Mouse (Mus musculus) ES-E14 (cell line): Measurements from ENCODE around the gene Echs1. TPM values are rescaled to one million over a fixed set of nuclear protein-coding genes. Genes with fewer than 3 reads are reported as not detected.

Experiments used
- DNase-seq: peaks from one replicate; pipeline ENCODE4 v3.0.0-alpha.2; 2013; ENCODE audit warnings: low read depth, low spot score
- H3K27ac ChIP-seq: 2 replicates; pipeline ENCODE4 v1.5.1; 2012; ENCODE audit warnings: low read depth, mild to moderate bottlenecking, low read length, moderate library complexity, mixed read lengths; ENCODE audit not compliant: poor library complexity, insufficient read depth, severe bottlenecking
- H3K36me3 ChIP-seq: 2 replicates; pipeline ENCODE4 v1.6.1; 2012; ENCODE audit warnings: mild to moderate bottlenecking, low read length, moderate library complexity, mixed read lengths; ENCODE audit not compliant: control insufficient read depth, poor library complexity, insufficient read depth, severe bottlenecking
- H3K4me1 ChIP-seq, 2 experiments: fragments of 150-350 bp in 1 of 2; sonication (generic) in 1 of 2; 2 replicates each; pipeline ENCODE4 v1.6.1; 2012; ENCODE audit warnings: low read length in 2 of 2, mild to moderate bottlenecking in 1 of 2, mixed read lengths in 1 of 2; ENCODE audit not compliant: control insufficient read depth in 2 of 2, insufficient read depth in 2 of 2, poor library complexity in 1 of 2
- H3K4me3 ChIP-seq, 2 experiments: fragments of 150-350 bp in 1 of 2; sonication (generic) in 1 of 2; 2 replicates each; pipeline ENCODE4 v1.5.1; 2012; ENCODE audit warnings: low read length in 2 of 2, low read depth in 1 of 2, mild to moderate bottlenecking in 1 of 2, mixed read lengths in 1 of 2; ENCODE audit not compliant: insufficient read depth in 1 of 2, poor library complexity in 1 of 2, severe bottlenecking in 1 of 2
- H3K9ac ChIP-seq: 2 replicates; pipeline ENCODE4 v1.6.1; 2012; ENCODE audit warnings: low read depth, mild to moderate bottlenecking, low read length, mixed read lengths; ENCODE audit not compliant: poor library complexity, insufficient read depth, severe bottlenecking
- H3K9me3 ChIP-seq: fragments of 150-350 bp; sonication (generic); 2 replicates; pipeline ENCODE4 v1.6.1; 2012; ENCODE audit warnings: low read depth, mild to moderate bottlenecking, low read length; ENCODE audit not compliant: control insufficient read depth, insufficient read depth
- CHD2 ChIP-seq: IDR thresholded peaks from 2 replicates; pipeline ENCODE4 v1.6.1; 2014; ENCODE audit warnings: mild to moderate bottlenecking, low read depth, low read length, inconsistent platforms
- HCFC1 ChIP-seq: IDR thresholded peaks from 2 replicates; pipeline ENCODE4 v1.6.1; 2012; ENCODE audit warnings: low read length, inconsistent platforms, borderline replicate concordance; ENCODE audit not compliant: insufficient read depth
- MAFK ChIP-seq: IDR thresholded peaks from 2 replicates; pipeline ENCODE4 v1.6.1; 2014; ENCODE audit warnings: mild to moderate bottlenecking, low read depth, low read length, inconsistent platforms; ENCODE audit not compliant: insufficient read depth
- ZC3H11A ChIP-seq: IDR thresholded peaks from 2 replicates; pipeline ENCODE4 v1.6.1; 2012; ENCODE audit warnings: low read depth, mild to moderate bottlenecking, inconsistent platforms, low read length, borderline replicate concordance
- ZNF384 ChIP-seq: IDR thresholded peaks from 2 replicates; pipeline ENCODE4 v1.6.1; 2012; ENCODE audit warnings: low read depth, low read length, inconsistent platforms
- in situ Hi-C, 2 experiments: fragments of 600-800 bp; cut with MboI; formaldehyde crosslinking; loops; one replicate each; pipeline ENCODE4 v1.15.1; 2025; ENCODE audit warnings: low sequenced_read_pairs in 2 of 2, inconsistent platforms in 1 of 2; ENCODE audit not compliant: unreplicated experiment in 2 of 2
- total RNA-seq: library from RNA; depleted of rRNA; stranded (reverse); fragments of 300-350 nt; gene quantifications from 2 replicates; pipeline ENCODE4 v1.2.3, GENCODE M21; 2012

Echs1 gene
- total RNA-seq, 1 experiment = 47.0 TPM

DNA sequence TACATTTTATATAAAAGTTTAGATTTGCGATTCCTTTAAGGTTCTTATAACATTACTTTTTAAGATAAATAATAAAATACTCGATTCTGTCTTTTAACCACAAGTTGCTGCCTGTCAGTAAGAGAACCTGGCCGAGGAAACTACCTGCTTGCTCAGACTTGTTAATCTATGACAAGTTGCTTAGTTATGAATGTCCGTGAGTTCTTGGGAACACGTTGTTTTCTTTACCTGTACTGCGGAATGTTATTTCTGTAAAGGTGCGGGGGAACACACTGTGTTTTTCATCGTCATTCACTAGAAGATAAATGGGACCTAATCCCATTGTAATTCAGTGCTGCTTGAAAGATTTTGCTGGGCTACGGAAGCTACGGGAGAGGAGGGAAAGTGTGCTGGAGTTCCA, 25.7 kb downstream of the Echs1 start:
- no peak overlapping the region for H3K4me3 ChIP-seq
- no peak overlapping the region for H3K27ac ChIP-seq
- no peak overlapping the region for H3K9ac ChIP-seq
- DNase-seq = no peak
- in situ Hi-C loops = no loop called here
- peaks cover 0 to 2% of the 10 kb centered on the region in 2 experiments; a peak in 1 of 4 replicates for H3K4me1 ChIP-seq
- H3K9me3 ChIP-seq = no peaks in the 10 kb centered on the region
- TF ChIP-seq ZC3H11A (no peak), ZNF384 (no peak), HCFC1 (no peak), MAFK (no peak), CHD2 (no peak)
- no peaks in the 10 kb centered on the region for H3K36me3 ChIP-seq

DNA sequence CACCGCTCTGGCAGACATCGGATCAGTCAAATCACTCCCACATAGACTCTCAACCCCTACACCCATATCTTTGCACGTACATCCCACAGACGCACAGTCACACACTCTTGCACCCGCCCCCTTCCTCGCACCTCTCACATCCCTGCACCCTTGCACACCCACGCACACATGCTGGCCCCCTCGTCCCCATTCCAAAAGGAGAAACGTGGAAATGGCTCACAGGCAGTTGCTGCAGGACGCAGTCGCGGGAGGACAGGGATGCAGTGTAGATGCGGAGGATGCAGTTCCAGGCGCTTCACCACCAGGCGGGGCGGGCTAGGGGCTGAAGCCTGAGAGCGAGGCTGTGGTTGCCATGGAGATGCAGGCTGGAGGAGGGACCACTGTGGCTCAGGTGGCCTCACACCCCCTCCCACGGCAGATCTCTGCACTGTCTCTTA, 34.0 kb downstream of the Echs1 start, which contains the start of gene Caly:
Gene Caly, minus strand, starts transcription at position 307 of the 437 bp plus-strand sequence.
- H3K9ac ChIP-seq = no peak within 1 kb of the TSS

DNA sequence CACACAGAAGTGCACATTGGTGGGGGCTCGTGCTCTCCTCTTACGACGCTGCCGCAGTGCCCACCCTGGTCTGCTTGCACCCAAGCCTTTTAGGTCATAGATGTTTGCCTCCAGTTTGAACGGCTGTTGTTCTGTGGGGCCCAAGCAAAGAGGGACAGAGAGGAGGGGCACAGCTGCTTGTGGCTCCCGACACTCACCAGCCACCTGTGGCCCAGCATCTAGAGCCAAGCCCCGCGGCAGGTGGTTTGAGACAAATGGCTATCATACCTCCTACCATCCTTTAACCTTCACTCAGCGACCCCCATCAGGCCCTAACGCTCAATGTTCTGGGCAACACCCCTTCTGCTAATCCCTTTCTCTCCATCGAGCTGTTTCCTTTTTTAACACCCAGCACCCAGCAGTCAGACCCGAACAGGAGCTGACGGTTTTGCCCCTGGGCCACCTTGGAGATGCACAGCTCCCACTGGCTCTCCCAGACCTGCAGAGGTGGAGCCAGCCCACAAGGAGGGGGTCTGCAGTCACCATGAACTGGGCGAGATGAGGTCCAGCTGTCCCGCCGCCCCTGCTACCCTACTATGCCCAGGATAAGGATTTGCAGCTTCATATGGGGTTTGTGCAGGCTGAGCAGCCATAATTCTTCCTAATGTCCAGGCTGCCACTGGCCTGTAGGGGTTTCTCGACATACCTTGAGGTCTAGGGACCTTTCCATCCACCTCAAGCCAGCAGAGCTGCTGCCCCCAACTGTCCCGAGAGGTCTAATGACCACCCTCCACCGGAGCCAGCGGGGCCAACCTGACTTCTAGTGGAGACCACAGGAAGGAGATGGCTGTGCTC, 34.7 kb downstream of the Echs1 start:
- H3K4me1 ChIP-seq = peaks cover 0 to 2% of the 10 kb centered on the region in 2 experiments; a peak in 1 of 4 replicates
- DNase-seq = no peak
- in situ Hi-C loops = loop anchor here in 1 of 2 experiments (5.0 kb wide), 1 partner anchor 61 kb away; no protein-coding TSS in a partner anchor
- H3K36me3 ChIP-seq = no peaks in the 10 kb centered on the region
- no peak overlapping the region for H3K27ac ChIP-seq
- TF ChIP-seq ZC3H11A = no peak
- TF ChIP-seq MAFK = no peak
- TF ChIP-seq CHD2 = no peak
- TF ChIP-seq HCFC1 = no peak
- no peak for TF ChIP-seq ZNF384
- H3K9ac ChIP-seq = no peak overlapping the region
- no peak overlapping the region for H3K4me3 ChIP-seq
- H3K9me3 ChIP-seq = no peaks in the 10 kb centered on the region

More for the DNA sequence above, 34.0 kb downstream of the Echs1 start, which contains the start of gene Caly:
- DNase-seq = peak; percentile 71
- in situ Hi-C loops = loop anchor here in 1 of 2 experiments (5.0 kb wide), 1 partner anchor 60 kb away; no protein-coding TSS in a partner anchor
- Histone ChIP-seq H3K4me3 (no peak within 1 kb of the TSS), H3K4me1 (peaks cover 0 to 2% of the 10 kb centered on the region in 2 experiments; a peak in 1 of 4 replicates), H3K27ac (no peak within 1 kb of the TSS), H3K9me3 (no peaks in the 10 kb centered on the region), H3K36me3 (no peaks in the 10 kb centered on the region)
- TF ChIP-seq MAFK (no peak), CHD2 (no peak), HCFC1 (no peak), ZC3H11A (no peak), ZNF384 (no peak)

DNA sequence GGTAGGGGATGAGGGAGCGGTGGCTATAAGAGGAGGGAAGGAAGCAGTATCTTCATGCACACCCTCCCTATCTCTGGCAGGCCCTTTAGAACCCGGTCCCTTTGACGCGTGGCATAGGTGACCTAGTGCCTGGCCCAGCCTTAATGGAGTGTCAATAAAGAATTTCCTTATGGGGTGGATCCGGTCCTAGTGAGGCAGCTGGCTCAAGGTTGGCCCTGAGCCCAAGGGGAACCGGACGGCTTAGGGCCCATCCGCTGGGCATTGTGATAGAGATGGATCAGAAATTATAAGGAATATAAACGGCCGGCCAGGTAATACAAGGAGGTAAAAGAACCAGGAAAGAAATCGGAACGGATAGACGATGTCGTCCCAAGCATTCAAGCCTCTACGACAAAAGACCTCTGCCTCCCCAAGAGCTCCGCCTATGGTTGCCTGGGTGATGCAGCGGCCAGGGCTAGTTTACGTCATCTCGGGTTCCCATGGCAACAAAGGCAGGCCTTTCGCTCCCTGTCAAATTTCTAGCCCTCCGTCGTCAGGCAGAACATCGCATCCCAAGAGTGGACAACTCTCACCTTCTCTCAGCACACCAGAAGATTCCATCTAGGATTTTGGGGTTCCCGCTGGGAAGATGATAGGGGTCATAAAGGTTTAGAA, 35.6 kb downstream of the Echs1 start:
- peak; percentile 78 for DNase-seq
- Histone ChIP-seq H3K4me1 (no peaks in the 10 kb centered on the region), H3K4me3 (no peak overlapping the region), H3K9ac (no peak overlapping the region), H3K36me3 (no peaks in the 10 kb centered on the region), H3K27ac (no peak overlapping the region), H3K9me3 (no peaks in the 10 kb centered on the region)
- in situ Hi-C loops = loop anchor here in 1 of 2 experiments (5.0 kb wide), 1 partner anchor 62 kb away; no protein-coding TSS in a partner anchor
- TF ChIP-seq MAFK (no peak), CHD2 (no peak), HCFC1 (no peak), ZNF384 (no peak), ZC3H11A (no peak)
